Mouse (Mus musculus) lung, postnatal 14 days (tissue): Measurements from ENCODE around the gene Mfsd4b2.
A peak's percentile ranks its signal among the peaks of the same experiment; 100 is the strongest.
"Not testable (repeated sequence)": the region's sequence is repeated elsewhere in the genome, so short reads cannot be mapped to it uniquely, and the experiment has no call there.

Experiments
- DNase-seq: peaks from one replicate; pipeline ENCODE4 v3.0.0; 2021

The Mfsd4b2 gene

GRCm38 (mm10) chr10:39926616-39927139 lies at the start of gene Mfsd4b2:
TSS of gene Mfsd4b2 (minus strand) at chr10:39926923.
- DNase-seq: no peak

GRCm38 (mm10) chr10:39975771-39976170 lies 49.0 kb upstream of the Mfsd4b2 start:
- no peak for DNase-seq

DNA sequence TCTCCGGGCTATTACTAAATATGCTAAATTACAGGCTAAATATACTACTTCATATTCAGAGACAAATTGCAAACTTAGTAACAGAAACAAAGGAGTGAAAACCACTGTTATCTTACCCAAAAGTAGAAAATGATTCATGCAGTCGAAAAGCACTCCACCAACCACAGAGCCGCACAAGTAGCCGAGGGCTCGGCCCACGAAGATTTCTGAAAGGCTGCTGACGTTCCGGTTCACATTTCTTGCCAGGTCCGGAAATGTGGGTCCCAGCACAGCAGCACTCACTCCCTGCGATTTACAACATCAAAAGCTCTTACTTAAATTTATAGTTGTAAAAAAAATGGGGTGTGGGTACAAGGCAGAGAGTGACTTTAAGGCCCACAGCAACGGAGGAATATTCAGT lies 48.3 kb upstream of the Mfsd4b2 start:
- DNase-seq: no peak

- no peak for DNase-seq
Observed at GRCm38 (mm10) chr10:39967512-39967911, 40.8 kb upstream of the Mfsd4b2 start.

DNA sequence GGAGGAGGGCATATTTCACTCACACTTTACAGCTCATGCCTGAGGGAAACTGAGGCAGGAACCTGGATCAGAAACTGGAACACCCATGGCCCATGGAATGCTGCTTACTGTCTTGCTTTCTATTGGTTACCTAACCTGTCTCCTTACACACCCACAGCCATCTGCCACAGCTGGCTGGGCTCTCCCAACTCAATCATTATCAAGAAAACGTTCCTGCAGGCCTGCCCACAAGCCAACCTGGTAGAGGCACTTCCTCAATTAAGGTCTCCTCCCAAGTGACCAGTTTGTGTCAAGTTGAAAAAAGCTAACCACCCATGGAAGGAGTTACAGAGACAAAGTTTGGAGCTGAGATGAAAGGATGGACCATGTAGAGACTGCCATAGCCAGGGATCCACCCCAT lies 35.2 kb upstream of the Mfsd4b2 start:
- DNase-seq: no peak

GRCm38 (mm10) chr10:39960441-39960822 lies 33.7 kb upstream of the Mfsd4b2 start:
- DNase-seq: no peak

- peak; percentile 95 for DNase-seq
Observed at GRCm38 (mm10) chr10:39959761-39960440, 33.2 kb upstream of the Mfsd4b2 start, which contains the start of gene Mfsd4b3. TSS of gene Mfsd4b3 (minus strand) at chr10:39960153.

GRCm38 (mm10) chr10:39958266-39958665 lies 31.5 kb upstream of the Mfsd4b2 start:
- no peak for DNase-seq

- no peak for DNase-seq
Observed at GRCm38 (mm10) chr10:39956340-39956878, 29.7 kb upstream of the Mfsd4b2 start.

DNA sequence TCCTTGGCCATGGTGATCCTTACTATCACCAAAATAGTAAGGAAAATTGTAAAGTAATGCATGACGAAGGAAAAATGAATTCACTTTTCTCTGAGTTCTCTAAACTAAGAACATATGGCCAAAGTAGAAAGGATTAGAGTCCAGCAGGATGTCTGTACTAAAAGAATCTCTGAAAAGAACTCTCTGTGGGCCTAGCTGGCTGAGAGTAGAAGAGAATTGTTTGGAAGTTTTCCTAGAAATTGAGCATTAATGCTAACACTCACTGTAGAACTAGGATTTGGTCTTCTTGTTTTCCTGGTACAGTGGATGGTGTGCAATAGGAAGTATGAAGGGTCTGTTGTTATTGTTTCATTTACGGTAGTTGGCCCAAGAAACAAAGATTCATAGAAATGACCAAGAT lies 28.4 kb upstream of the Mfsd4b2 start:
- no peak for DNase-seq

- DNase-seq: no peak
Observed at GRCm38 (mm10) chr10:39949377-39949954, 22.7 kb upstream of the Mfsd4b2 start.

GRCm38 (mm10) chr10:39947195-39947594 lies 20.5 kb upstream of the Mfsd4b2 start:
- DNase-seq: not testable (repeated sequence)

GRCm38 (mm10) chr10:39936553-39936952 lies 9.8 kb upstream of the Mfsd4b2 start:
- no peak for DNase-seq

- DNase-seq: not testable (repeated sequence)
Observed at GRCm38 (mm10) chr10:39924556-39924955, 2.2 kb downstream of the Mfsd4b2 start.

GRCm38 (mm10) chr10:39912616-39913015 lies 14.1 kb downstream of the Mfsd4b2 start:
- no peak for DNase-seq

- no peak for DNase-seq
Observed at GRCm38 (mm10) chr10:39908768-39909441, 17.8 kb downstream of the Mfsd4b2 start.

DNA sequence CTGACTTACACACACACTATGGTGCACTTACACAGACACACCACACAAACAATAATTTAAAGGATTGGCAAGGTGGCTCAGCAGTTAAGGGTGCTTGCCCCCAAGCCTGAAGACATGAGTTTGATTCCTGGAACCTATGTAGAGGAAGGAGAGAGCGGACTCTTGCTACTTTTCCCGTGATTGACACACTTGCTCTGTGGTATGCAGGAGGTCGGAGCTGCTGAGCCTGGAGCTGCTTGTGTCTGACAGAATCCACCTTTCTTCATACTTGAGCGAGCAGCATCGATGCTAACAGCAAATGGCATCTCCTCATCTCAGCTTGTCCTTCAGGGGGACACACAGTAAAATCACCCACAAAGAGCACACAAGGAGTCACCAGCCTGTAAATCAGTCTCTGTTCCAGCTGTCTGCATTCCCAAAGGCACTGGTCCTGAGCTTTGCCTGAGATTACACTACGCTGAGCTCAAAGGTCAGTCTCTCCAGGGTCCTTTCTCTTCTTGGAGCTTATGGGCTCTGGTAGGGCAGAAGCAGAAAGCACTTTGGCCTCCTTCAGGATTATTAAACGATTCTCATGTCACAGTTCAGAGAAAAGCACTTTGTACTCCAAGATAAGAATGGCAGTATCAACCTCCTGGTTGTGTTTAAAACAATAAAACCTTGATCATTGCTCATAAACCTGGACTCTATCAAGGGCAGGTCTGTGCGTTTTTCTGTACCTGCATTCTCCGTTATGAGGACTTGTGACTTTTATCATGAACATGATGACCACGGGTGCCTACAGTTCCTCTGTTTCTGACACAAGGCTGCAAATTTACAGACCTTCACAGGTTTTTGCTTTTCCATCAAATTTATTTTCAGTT lies 19.7 kb downstream of the Mfsd4b2 start:
- no peak for DNase-seq

- DNase-seq: no peak
Observed at GRCm38 (mm10) chr10:39904191-39904590, 22.5 kb downstream of the Mfsd4b2 start.

GRCm38 (mm10) chr10:39898874-39899371 lies 27.8 kb downstream of the Mfsd4b2 start, which contains the start of gene Mfsd4b4:
TSS of gene Mfsd4b4 (minus strand) at chr10:39899238.
- DNase-seq: peak; percentile 85

DNA sequence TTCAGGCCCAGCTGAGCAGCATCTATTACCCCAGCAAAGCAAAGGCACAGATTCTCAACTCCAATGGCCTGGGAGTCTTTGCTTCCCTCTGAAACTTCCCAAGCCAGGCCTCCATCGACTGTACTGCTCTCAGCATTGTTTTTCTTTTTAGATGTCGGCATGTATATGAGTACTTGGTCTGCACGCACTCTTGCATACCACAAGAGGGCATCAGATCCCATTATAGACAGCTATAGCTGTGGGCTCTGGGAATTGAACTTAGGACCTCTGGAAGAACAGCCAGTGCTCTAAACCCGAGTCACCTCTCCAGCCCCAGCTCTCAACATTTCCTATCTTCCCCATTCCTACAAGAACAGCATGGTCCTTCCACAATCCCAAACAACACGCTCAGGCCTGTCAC lies 30.2 kb downstream of the Mfsd4b2 start:
- DNase-seq: no peak

- no peak for DNase-seq
Observed at GRCm38 (mm10) chr10:39893702-39894697, 32.7 kb downstream of the Mfsd4b2 start.
